Mouse (Mus musculus) gastrocnemius, postnatal 10 days (tissue): Measurements from ENCODE around the gene Timm50. TPM values are rescaled to one million over a fixed set of nuclear protein-coding genes. Genes with fewer than 3 reads are reported as not detected.

Source experiments
- DNase-seq: peaks from one replicate; pipeline ENCODE4 v3.0.0; 2021; ENCODE audit warnings: mixed read lengths
- total RNA-seq, 2 experiments: library from RNA; stranded (reverse); gene quantifications; 2 replicates each; pipeline ENCODE4 v1.2.3; 2021

Timm50 gene
- total RNA-seq, 2 experiments from 2014 or later = 40.1 to 43.8 TPM

DNA sequence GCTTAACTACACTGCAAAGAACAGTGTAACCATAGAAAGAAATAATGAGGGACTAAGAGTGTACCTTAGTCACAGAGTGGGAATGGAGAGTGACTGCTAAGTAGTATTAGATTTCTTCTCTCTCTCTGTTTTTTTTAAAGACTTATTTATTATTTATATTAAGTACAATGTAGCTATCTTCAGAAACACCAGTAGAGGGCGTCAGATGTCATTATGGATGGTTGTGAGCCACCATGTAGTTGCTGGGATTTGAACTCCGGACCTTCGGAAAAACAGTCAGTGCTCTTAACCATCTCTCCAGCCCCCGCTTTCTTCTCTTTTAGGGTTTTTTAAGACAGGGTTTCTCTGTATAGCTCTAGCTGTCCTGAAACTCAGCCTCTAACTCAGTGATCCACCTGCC lies 14.6 kb upstream of the Timm50 start:
- no peak for DNase-seq

DNA sequence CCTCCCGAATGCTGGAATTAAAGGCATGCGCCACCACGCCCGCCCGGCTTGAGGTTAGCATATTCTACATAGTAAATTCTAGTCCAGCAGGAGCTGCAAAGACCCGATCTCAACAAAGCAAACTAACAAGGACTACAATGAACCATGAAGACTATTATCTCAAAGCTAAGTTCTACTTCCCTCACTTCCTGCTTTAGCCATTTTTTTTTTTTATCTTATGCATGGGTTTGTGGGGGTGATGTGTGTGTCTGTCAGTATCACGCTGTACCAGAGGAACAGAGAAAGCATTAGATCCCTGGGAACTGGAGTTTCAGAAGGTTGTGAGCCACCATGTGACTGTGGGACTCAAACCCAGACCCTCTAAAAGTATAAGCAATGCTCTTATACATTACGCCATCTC lies 13.4 kb upstream of the Timm50 start:
- no peak for DNase-seq

- no peak for DNase-seq
Measured at GRCm38 (mm10) chr7:28321974-28322720, 10.3 kb upstream of the Timm50 start.

DNA sequence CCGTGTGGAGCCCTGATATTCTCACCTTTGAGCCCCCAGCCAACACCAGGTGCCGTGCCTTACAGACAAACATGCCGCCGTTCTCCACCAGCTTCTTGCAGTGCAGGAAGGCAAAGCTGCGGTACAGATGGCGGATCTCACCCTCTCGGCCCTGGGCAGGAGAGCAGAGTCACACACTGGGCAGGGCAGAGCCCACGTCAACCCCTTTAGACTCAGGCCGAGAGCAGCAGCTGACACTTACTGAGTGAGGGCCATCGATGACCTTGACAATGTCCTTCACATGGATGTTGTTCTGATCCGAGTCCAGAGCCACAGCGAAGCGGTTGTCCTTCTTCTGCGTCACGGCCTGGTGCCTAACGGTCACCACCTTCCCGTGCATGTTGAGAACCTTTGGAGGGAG lies 6.8 kb upstream of the Timm50 start:
- no peak for DNase-seq

DNA sequence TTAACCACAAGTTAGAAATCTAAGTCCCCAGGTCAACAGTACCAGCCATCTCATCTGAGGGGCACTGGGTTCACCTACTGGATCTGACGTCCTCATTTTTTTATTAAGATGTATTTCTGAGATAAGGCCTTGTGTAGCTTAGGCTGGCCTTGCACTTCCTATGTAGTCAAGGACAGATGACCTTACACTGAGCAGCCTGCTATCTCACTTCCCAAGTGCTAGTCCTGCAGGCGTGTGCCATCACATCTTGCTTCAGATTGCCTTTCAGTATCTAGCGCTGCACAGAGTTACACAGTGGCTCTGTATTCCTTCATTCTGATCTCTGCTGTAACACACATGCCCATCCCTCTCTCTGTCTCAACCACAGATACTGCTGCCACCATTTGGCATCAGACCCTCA lies 6.2 kb upstream of the Timm50 start:
- no peak for DNase-seq

GRCm38 (mm10) chr7:28311151-28311925 lies 534 bp downstream of the Timm50 start:
- no peak for DNase-seq

- DNase-seq = no peak
Measured at GRCm38 (mm10) chr7:28309737-28310136, 2.1 kb downstream of the Timm50 start.

- no peak for DNase-seq
Measured at GRCm38 (mm10) chr7:28306216-28306615, 5.7 kb downstream of the Timm50 start.

GRCm38 (mm10) chr7:28305641-28306040 lies 6.2 kb downstream of the Timm50 start:
- DNase-seq = no peak

GRCm38 (mm10) chr7:28301616-28302433 lies 10.0 kb downstream of the Timm50 start, which contains the start of gene Dll3:
TSS of gene Dll3 (minus strand) at chr7:28302238.
- DNase-seq = peak; percentile 61

GRCm38 (mm10) chr7:28298837-28299625 lies 12.8 kb downstream of the Timm50 start:
- no peak for DNase-seq

- peak; percentile 71 for DNase-seq
Measured at GRCm38 (mm10) chr7:28294481-28294880, 17.4 kb downstream of the Timm50 start.

DNA sequence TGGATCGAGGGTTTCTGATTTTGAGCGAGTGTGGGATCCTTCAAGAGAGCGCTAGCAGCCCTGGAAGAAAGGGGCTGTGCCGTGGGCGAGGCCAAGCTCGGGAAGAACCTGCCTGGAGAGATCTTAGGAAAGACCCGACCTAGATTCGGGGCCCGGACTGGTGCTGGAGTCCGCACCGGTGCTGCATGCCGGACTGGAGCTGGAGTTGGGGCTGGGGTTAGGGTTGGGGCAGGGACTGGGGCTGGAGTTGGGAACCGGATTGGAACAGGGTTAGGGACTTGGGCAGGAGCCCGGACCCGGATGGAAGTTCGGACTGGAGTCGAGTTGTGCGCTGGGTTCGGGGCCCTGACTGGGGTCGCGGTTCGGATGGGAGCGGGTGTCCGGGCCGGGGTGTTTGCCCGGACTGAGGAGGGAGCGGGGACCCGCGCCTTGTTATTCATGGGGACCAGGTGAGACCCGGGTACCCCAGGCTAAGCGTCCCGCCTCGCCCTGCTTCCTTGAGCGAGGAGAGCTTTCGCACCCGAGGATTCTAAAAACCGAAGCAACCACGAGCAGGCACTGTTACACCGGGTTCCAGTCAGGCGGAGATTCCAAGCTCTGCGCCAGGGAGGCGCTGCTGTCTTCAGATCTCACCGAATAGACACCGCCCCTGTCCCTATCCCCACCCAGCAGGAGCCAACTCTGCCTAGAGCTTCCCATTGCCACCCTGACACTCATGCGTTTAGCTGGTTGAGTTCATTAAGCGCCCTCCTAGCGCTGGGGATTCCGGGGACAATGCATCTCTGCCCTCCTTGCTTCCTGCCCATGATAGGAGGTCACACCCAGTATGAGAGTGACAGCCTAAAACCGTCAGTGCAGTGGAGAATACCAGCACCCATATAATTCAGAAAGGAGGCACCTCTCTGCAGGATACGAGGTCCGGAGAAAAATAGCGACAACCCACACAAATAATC lies 21.0 kb downstream of the Timm50 start, which contains the start of gene Selenov:
Selenov (minus strand) TSS at position 549 of the 953 bp plus-strand sequence.
- no peak for DNase-seq

GRCm38 (mm10) chr7:28290165-28290564 lies 21.7 kb downstream of the Timm50 start:
- DNase-seq = no peak

GRCm38 (mm10) chr7:28280630-28281029 lies 31.2 kb downstream of the Timm50 start:
- no peak for DNase-seq

DNA sequence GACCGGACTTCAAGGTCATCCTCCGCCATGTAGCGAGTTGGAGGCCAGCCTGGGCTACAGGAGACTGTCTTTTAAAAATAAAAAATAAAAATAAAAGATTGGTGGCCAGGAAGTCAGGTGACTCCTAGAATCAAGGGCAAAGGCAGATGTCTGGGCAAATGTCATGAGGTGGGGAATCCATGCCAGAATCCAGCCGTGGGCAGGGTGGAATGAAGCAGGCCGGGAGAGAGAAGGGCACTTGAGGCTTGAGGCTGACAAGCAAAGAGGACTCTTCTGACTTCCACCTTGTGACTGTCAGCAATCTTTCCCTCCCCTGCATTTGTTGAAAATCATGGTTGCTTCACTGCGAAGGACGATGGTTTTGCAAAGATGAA lies 33.6 kb downstream of the Timm50 start:
- DNase-seq = no peak

- peak; percentile 98 for DNase-seq
Measured at GRCm38 (mm10) chr7:28277615-28278278, 34.1 kb downstream of the Timm50 start, which contains the start of gene Eid2b. TSS of gene Eid2b (plus strand) at chr7:28277739.

DNA sequence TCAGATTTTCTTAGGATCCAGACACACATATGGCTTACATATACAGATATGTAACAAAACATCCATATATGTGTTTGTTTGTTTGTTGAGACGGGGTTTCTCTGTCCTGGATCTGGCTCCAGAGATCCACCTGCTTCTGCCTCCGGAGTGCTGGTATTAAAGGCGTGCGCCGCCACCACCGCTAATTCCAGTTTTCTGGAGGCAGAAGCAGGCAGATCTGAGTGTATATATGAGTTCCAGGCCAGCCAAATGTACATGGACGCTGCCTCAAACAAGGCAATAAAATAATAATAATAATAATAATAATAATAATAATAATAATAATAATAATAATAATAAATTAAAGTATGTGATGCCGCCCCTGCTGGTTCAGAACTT lies 34.6 kb downstream of the Timm50 start:
- DNase-seq = no peak

GRCm38 (mm10) chr7:28271761-28272160 lies 40.1 kb downstream of the Timm50 start:
- DNase-seq = no peak

GRCm38 (mm10) chr7:28269355-28269754 lies 42.5 kb downstream of the Timm50 start:
- no peak for DNase-seq
